Mouse (Mus musculus) embryonic facial prominence, embryonic 14.5 days (tissue): ENCODE measurements at regions not wholly inside any gene's neighbourhood (a gene's known extent, or its start where the extent isn't known, plus 50 kb on each side); places are given as distances from the start of the nearest gene placed in this dataset.

Experiments used
- ATAC-seq: fragments of 200-750 bp; cut with Nextera tagmentation; 2 replicates; pipeline ENCODE4 v1.8.0; 2017; ENCODE audit warnings: low read depth, moderate number of reproducible peaks, moderate TSS enrichment
- DNase-seq: peaks from one replicate; pipeline ENCODE4 v3.0.0-alpha.2; 2015; ENCODE audit warnings: low spot score
- H3K27ac ChIP-seq: fragments of 300-500 bp; sonication (generic); replicated peaks from 2 replicates; pipeline ENCODE4 v1.5.1; 2014; ENCODE audit warnings: low read depth, mild to moderate bottlenecking, low read length, moderate library complexity
- H3K27me3 ChIP-seq: fragments of 300-500 bp; sonication (generic); replicated peaks from 2 replicates; pipeline ENCODE4 v1.6.1; 2014; ENCODE audit warnings: low read length; ENCODE audit not compliant: control insufficient read depth, insufficient read depth
- H3K36me3 ChIP-seq: fragments of 300-500 bp; sonication (generic); 2 replicates; pipeline ENCODE4 v1.6.1; 2014; ENCODE audit warnings: low read length, mixed read lengths; ENCODE audit not compliant: control insufficient read depth, insufficient read depth
- H3K4me1 ChIP-seq: fragments of 300-500 bp; sonication (generic); 2 replicates; pipeline ENCODE4 v1.6.1; 2014; ENCODE audit warnings: antibody characterized with exemption, low read length; ENCODE audit not compliant: control insufficient read depth, insufficient read depth
- H3K4me2 ChIP-seq: fragments of 300-500 bp; sonication (generic); 2 replicates; pipeline ENCODE4 v1.6.1; 2014; ENCODE audit warnings: low read depth, mild to moderate bottlenecking, low read length, moderate library complexity, mixed read lengths
- H3K4me3 ChIP-seq: fragments of 300-500 bp; sonication (generic); 2 replicates; pipeline ENCODE4 v1.5.1; 2014; ENCODE audit warnings: low read depth, mild to moderate bottlenecking, low read length
- H3K9ac ChIP-seq: fragments of 300-500 bp; sonication (generic); 2 replicates; pipeline ENCODE4 v1.6.1; 2014; ENCODE audit warnings: low read depth, mild to moderate bottlenecking, low read length, moderate library complexity, mixed read lengths
- H3K9me3 ChIP-seq: fragments of 300-500 bp; sonication (generic); 2 replicates; pipeline ENCODE4 v1.6.1; 2016; ENCODE audit warnings: low read length; ENCODE audit not compliant: control insufficient read depth
- WGBS: fragments of 180-500 bp; shearing (Covaris S2); extraction: QIAGEN DNeasy Blood & Tissue Kit; methylation state at CpG from one replicate; pipeline ENCODE4 v1.1.7; 2014; 5-methylcytosine and 5-hydroxymethylcytosine counted together

DNA sequence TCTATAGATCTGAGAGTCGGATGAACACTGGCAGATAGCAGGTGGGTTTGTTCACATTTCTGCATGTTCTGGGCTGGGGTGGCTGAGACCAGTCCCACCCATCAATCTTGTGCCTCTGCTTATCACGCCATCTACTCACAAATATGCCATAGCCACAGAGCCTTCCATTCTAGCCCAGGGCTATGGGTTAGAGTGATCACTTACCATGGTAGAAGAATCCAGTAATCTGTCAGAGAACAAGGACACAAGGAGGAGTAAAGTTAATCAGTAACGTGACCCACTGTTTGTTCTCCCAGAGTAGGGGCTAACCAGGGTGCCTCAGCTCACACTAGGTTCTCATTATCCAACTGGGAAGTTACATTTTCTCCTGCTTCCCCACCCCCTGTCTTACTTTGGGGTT is 52.1 kb upstream of the Cd93 start:
- Histone ChIP-seq H3K27ac (no peak overlapping the region), H3K36me3 (no peaks in the 10 kb centered on the region), H3K4me2 (no peak overlapping the region), H3K4me1 (no peaks in the 10 kb centered on the region), H3K9ac (no peak overlapping the region), H3K9me3 (no peaks in the 10 kb centered on the region), H3K27me3 (no peaks in the 10 kb centered on the region), H3K4me3 (no peak overlapping the region)
- ATAC-seq, result no peak
- no peak for DNase-seq
- WGBS, result 55% methylated on average over 3 of the region's 3 CpGs

DNA sequence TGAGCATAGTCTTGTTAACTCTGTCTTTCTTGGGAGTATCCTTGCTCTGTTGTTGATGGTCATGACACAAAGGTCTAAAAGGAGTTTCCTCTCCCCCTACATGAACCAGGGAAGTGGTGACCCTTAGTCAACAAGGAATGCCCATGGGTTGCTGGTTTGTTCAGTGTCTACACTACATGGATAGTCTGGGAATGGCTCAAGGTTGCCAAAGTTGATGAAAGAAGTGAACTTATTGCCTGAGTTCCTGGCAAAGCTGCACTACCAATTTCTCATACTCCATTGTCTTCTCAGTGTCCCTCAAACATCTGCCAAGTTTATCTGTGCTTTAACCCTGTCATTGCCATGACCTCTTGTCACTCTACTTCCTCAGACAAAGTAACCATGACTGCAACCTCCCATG is 49.9 kb upstream of the Cd93 start:
- no peaks in the 10 kb centered on the region for H3K9me3 ChIP-seq
- H3K4me3 ChIP-seq, result no peak overlapping the region
- ATAC-seq, result no peak
- no peaks in the 10 kb centered on the region for H3K4me1 ChIP-seq
- no peak overlapping the region for H3K9ac ChIP-seq
- no peaks in the 10 kb centered on the region for H3K36me3 ChIP-seq
- no peak overlapping the region for H3K4me2 ChIP-seq
- no peaks in the 10 kb centered on the region for H3K27me3 ChIP-seq
- no peak overlapping the region for H3K27ac ChIP-seq
- DNase-seq, result no peak
